Mouse (Mus musculus) G1E (cell line): ENCODE measurements around the gene Nfkb1. TPM values are rescaled to one million over a fixed set of nuclear protein-coding genes. Genes with fewer than 3 reads are reported as not detected.

ENCODE experiments used
- ATAC-seq: 2 replicates; pipeline ENCODE4 v1.8.0; 2016; ENCODE audit warnings: mild to moderate bottlenecking; ENCODE audit not compliant: insufficient number of reproducible peaks, poor library complexity, low FRiP score, severe bottlenecking; ENCODE audit errors: extremely low read depth
- DNase-seq: peaks from one replicate; pipeline ENCODE4 v3.0.0; 2012; ENCODE audit warnings: low spot score
- H3K27me3 ChIP-seq: 2 replicates; pipeline ENCODE4 v1.6.1; 2012; ENCODE audit warnings: mild to moderate bottlenecking, low read length, inconsistent platforms; ENCODE audit not compliant: insufficient read depth
- H3K36me3 ChIP-seq: replicated peaks from 2 replicates; pipeline ENCODE3; 2012; ENCODE audit warnings: mild to moderate bottlenecking, inconsistent platforms
- H3K4me1 ChIP-seq: 2 replicates; pipeline ENCODE4 v1.6.1; 2012; ENCODE audit warnings: low read depth, low read length, inconsistent platforms, mixed read lengths; ENCODE audit not compliant: insufficient read depth
- H3K4me3 ChIP-seq: 2 replicates; pipeline ENCODE4 v1.5.1; 2012; ENCODE audit warnings: low read depth, mild to moderate bottlenecking, inconsistent platforms, low read length, moderate library complexity, mixed read lengths
- H3K9me3 ChIP-seq: replicated peaks from 2 replicates; pipeline ENCODE4 v1.6.1; 2012; ENCODE audit warnings: inconsistent platforms
- CTCF ChIP-seq: IDR thresholded peaks from 2 replicates; pipeline ENCODE4 v1.5.1; 2012; ENCODE audit warnings: low read depth, low read length, inconsistent platforms, mixed read lengths
- GATA1 ChIP-seq: IDR thresholded peaks from 2 replicates; pipeline ENCODE4 v1.6.1; 2012; ENCODE audit warnings: borderline replicate concordance, low read length, inconsistent platforms, mixed read lengths
- GATA2 ChIP-seq: IDR thresholded peaks from 2 replicates; pipeline ENCODE4 v1.6.1; 2012; ENCODE audit warnings: low read depth, low read length, inconsistent platforms, borderline replicate concordance
- POLR2AphosphoS5 ChIP-seq: IDR thresholded peaks from 2 replicates; pipeline ENCODE4 v1.6.1; 2012; ENCODE audit warnings: low read depth, low read length, inconsistent platforms; ENCODE audit not compliant: insufficient replicate concordance
- TAL1 ChIP-seq: conservative IDR thresholded peaks from 2 replicates; pipeline ENCODE4 v1.6.1; 2012; ENCODE audit warnings: low read depth, low read length, inconsistent platforms, mixed read lengths
- polyA plus RNA-seq: library from polyadenylated mRNA; stranded (reverse); fragments of >175 nt; gene quantifications from 2 replicates; pipeline ENCODE4 v1.2.3, GENCODE M21; 2012
- total RNA-seq, 2 experiments: library from RNA; stranded (forward) in 1 of 2; stranded (reverse) in 1 of 2; fragments of 200-1000 nt in 1 of 2; fragments of >200 nt in 1 of 2; fragmentation: Nextera tagmentation in 1 of 2; gene quantifications; 2 replicates each; pipeline ENCODE4 v1.2.3; 2014 to 2017

Nfkb1 gene
- total and polyA plus RNA-seq, 3 experiments, result 3.5 to 11.0 (median 3.8) TPM

DNA sequence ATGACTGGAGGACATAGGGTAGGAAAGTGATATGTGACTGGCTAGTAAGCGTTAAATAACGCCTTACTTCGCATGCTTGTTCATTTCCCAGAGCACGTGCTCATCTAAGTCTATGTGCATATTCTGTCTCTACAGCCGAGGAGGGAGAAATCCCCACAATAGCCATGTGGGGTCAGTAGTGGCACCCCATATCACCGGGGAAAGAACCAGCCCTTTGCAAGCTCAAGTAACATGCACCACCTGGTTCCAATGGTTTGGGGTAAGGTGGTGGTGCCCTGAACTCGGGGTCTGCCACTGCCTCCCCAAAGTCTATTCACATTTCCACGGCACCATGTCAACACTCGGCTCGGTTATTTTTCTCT is 60.3 kb downstream of the Nfkb1 start:
- no peaks in the 10 kb centered on the region for H3K9me3 ChIP-seq
- peaks cover 8% of the 10 kb centered on the region for H3K36me3 ChIP-seq
- H3K4me1 ChIP-seq, result peaks cover 83% of the 10 kb centered on the region
- TF ChIP-seq POLR2AphosphoS5 (no peak), CTCF (0 out of 2 replicates have a peak, but pooled peaks have one; percentile 13)
- ATAC-seq (no peak), DNase-seq (peak; percentile 16)
- H3K27me3 ChIP-seq, result no peaks in the 10 kb centered on the region
- no peak overlapping the region for H3K4me3 ChIP-seq

DNA sequence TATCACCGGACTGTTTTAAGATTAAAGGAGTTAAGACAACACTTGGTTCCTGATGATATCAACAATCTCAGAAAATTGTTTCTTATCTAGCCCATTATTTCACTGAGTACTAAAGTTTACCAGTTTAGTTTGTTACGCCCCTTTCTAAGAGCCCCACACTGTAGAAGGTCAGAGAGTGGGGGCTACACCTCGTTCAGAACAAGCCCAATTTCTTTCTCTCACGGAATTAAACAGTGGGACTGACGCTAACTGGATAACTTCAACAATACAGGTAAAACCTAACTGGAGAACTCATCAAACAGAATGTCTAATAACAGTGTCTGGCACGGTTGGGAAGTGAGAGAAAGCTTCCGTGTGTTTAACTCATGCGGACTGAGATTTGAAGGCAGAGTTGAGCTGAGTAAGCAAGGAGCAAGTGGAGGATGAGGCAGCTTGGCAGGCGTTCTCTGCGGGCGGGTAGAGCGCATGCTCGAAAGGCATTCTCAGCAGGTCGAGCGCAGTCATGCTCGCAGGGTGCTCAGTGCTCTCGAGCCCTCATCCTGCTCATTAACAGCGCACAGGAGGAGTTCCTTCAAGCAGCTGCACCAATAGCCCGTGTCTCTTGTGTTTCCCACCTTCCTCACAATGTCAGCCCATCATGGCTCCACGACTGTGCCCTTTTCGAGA is 60.8 kb downstream of the Nfkb1 start:
- DNase-seq, result no peak
- H3K4me3 ChIP-seq, result no peak overlapping the region
- H3K4me1 ChIP-seq, result peaks cover 78% of the 10 kb centered on the region
- peaks cover 8% of the 10 kb centered on the region for H3K36me3 ChIP-seq
- ATAC-seq, result no peak
- TF ChIP-seq CTCF (no peak), TAL1 (no peak), GATA2 (no peak), GATA1 (no peak), POLR2AphosphoS5 (no peak)
- H3K27me3 ChIP-seq, result no peaks in the 10 kb centered on the region
- no peaks in the 10 kb centered on the region for H3K9me3 ChIP-seq

DNA sequence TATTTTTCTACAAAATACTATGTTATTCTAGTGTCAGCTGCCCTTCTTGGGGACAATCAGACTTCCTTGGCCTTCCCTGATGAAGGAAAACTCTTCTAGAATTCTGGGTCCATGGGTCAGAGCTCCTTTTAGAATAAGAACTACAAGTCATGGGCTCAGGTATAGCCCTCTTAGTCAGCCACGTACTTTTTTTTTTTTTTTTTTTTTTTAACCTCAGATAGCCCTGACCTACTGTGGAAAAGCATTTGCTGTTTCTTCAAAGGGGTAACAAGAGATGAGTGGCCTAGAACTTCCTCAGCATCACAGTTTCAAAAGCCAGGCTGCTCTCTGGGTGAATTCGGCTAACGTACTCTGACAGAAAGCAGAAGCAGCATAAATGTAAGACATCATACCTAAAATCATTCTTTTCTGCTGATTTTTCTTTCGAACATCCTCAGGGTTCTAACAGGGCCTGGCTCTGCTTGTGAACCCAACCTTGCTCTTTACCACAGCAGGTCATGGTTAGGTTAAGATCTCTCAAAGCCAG is 61.5 kb downstream of the Nfkb1 start:
- H3K27me3 ChIP-seq, result no peaks in the 10 kb centered on the region
- H3K4me3 ChIP-seq, result no peak overlapping the region
- TF ChIP-seq GATA1 (no peak), POLR2AphosphoS5 (no peak), TAL1 (no peak), CTCF (no peak), GATA2 (no peak)
- ATAC-seq, result no peak
- peaks cover 71% of the 10 kb centered on the region for H3K4me1 ChIP-seq
- H3K9me3 ChIP-seq, result no peaks in the 10 kb centered on the region
- DNase-seq, result no peak
- peaks cover 10% of the 10 kb centered on the region for H3K36me3 ChIP-seq

DNA sequence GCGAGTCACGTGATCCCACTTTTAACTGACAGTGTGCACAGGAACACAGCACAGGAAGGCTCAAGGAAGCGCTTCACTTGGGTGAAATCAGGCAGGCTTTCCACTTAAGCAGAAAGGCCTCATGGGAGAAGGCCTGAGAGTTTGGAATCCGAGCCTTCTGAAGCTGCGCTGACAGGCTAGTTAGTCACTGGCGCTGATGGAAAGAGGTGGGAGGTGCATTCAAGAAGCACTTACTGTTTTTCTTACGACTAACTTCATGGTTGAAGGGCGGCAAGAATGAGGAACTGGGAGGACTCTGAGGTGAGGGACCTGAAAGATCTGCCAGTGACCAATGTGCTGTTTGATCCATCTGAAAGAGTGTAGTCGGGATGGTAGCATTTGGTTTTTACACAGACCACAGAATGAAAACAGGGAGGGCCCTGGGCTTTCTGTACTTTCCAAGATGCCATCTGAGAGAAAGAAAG is 62.6 kb downstream of the Nfkb1 start:
- DNase-seq, result no peak
- H3K4me1 ChIP-seq, result peaks cover 60% of the 10 kb centered on the region
- peaks cover 16% of the 10 kb centered on the region for H3K36me3 ChIP-seq
- ATAC-seq, result no peak
- no peaks in the 10 kb centered on the region for H3K9me3 ChIP-seq
- TF ChIP-seq TAL1 (no peak), GATA2 (no peak), POLR2AphosphoS5 (no peak), GATA1 (no peak), CTCF (no peak)
- no peak overlapping the region for H3K4me3 ChIP-seq
- no peaks in the 10 kb centered on the region; the same call in 1 of the 2 replicates for H3K27me3 ChIP-seq

DNA sequence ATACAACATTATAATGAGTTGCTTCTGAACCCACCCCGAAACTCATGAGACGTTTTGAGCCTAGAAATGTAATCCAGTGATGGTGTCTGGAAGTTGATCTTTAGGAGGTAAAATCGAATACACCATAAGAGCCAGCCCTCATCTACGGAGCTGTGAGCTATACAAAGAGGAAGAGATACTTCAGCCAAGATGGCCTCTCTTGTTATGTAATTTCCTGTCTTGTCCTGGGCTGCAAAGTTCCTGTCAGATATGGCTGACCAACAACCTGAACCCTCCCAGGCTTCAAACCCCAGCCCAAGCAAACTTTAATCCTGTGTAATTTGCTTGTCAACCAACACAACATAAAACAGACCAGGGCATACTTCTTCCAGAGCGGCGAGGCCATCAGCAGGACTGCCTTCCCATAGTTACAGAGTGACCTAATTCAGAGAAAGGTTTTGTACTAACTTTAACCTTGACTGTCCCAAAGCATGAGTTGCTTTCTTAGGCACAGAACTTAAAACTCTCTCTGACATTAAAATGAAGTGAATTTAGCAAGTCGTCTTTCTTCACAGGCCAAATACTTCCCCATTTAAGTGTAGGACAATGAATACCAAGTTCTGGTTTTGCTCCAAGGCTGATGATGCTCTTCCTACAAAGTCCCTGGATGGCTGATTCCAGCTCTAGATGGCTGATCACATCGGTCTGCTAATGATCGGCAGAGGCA is 63.2 kb downstream of the Nfkb1 start:
- peaks cover 16% of the 10 kb centered on the region for H3K36me3 ChIP-seq
- DNase-seq, result no peak
- H3K27me3 ChIP-seq, result no peaks in the 10 kb centered on the region; the same call in 1 of the 2 replicates
- peaks cover 54% of the 10 kb centered on the region for H3K4me1 ChIP-seq
- H3K9me3 ChIP-seq, result no peaks in the 10 kb centered on the region
- TF ChIP-seq GATA1 (no peak), GATA2 (no peak), POLR2AphosphoS5 (no peak), TAL1 (no peak), CTCF (no peak)
- no peak for ATAC-seq
- H3K4me3 ChIP-seq, result no peak overlapping the region

DNA sequence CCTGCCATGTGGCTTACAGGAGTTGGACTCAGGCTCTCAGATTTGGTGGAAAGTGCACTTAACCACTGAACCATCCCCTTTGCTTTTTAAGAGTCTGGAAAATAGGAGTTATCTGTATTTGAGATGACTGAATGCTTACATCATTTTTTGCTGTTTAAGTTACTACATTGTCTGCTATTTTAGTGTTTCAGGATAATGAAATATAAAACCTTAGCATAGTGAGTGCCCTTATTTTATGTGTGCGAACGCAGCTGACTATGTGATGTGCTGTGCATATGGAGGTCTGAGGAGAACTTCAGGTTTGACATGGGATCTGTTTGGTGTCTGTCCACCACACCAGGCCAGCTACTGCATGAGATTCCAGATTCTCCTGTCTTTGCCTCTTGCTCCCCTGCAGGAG is 66.1 kb downstream of the Nfkb1 start:
- H3K4me1 ChIP-seq, result peaks cover 30% of the 10 kb centered on the region
- no peaks in the 10 kb centered on the region; the same call in 1 of the 2 replicates for H3K27me3 ChIP-seq
- DNase-seq (no peak), ATAC-seq (no peak)
- no peak for TF ChIP-seq GATA2
- TF ChIP-seq TAL1, result no peak
- TF ChIP-seq GATA1, result no peak
- TF ChIP-seq POLR2AphosphoS5, result no peak
- TF ChIP-seq CTCF, result no peak
- no peak overlapping the region for H3K4me3 ChIP-seq
- peaks cover 15% of the 10 kb centered on the region for H3K36me3 ChIP-seq
- no peaks in the 10 kb centered on the region for H3K9me3 ChIP-seq
